Mouse (Mus musculus) left cerebral cortex, postnatal 36 days (tissue): ENCODE measurements at regions not wholly inside any gene's neighbourhood (a gene's known extent, or its start where the extent isn't known, plus 50 kb on each side); places are given as distances from the start of the nearest gene placed in this dataset.

ENCODE experiments used
- DNase-seq, 2 experiments: peaks; one replicate each; pipeline ENCODE4 v3.0.0; 2021 to 2022; ENCODE audit warnings: low spot score in 2 of 2, mixed read lengths in 1 of 2
- intact Hi-C: fragments of 180-260 bp; cut with DNase I; formaldehyde crosslinking; loops from one replicate; pipeline ENCODE4 v1.15.1; 2025

- intact Hi-C loops: no loop called here
- DNase-seq: no peak
Observed at GRCm38 (mm10) chr12:67471666-67472065, 249.3 kb upstream of the Mdga2 start.

GRCm38 (mm10) chr12:67471001-67471400 lies 248.7 kb upstream of the Mdga2 start:
- intact Hi-C loops: no loop called here
- no peak for DNase-seq

GRCm38 (mm10) chr12:67449109-67449508 lies 226.8 kb upstream of the Mdga2 start:
- no peak for DNase-seq
- intact Hi-C loops: loop anchor here (10.0 kb wide), 1 partner anchor 1636 kb away; no protein-coding TSS in a partner anchor

- intact Hi-C loops: no loop called here
Observed at GRCm38 (mm10) chr12:67430318-67430950, 208.1 kb upstream of the Mdga2 start.

GRCm38 (mm10) chr12:67426801-67427200 lies 204.5 kb upstream of the Mdga2 start:
- no peak for DNase-seq
- intact Hi-C loops: loop anchor here (10.0 kb wide), 1 partner anchor 1438 kb away; no protein-coding TSS in a partner anchor

More at GRCm38 (mm10) chr12:67430318-67430950, 208.1 kb upstream of the Mdga2 start:
- peak; percentile 9 to 30 for DNase-seq

DNA sequence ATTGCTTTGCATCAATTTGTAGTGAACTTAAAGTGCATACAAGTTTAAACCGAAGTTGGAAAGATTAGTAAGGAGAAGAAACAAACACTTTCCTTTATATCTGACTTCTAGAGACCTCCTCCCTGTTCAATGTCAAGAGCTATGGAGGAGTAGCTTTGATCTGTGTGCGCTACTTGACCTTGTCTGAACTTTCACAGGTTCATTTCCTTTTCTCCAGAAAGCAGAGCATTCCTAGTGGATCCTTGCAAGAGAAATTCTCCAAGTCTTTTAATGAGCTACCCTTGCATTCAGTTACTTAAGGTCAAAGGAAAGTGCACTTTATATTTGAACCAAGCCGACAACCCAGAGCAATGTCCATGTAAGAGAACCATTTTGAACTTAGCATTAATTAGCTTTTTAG lies 177.2 kb upstream of the Mdga2 start:
- intact Hi-C loops: no loop called here
- DNase-seq: no peak

DNA sequence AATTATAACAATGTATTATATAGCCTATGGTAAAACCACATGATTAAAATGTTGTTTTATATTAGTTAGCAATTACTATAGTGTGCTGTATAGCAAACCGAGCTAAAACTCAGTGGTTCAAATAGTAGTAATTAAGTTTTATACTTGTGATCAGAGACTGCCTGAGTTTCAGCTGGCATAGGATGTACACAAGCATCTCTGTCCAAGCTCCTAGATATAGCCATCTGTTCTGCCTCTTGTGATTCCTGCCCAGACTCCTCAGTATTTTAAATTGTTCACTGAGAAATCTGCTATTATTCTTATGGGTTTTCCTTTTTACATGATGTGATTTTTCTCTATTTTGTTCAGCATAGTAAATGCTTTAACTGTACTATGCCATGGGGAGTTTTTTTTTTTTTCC lies 152.2 kb upstream of the Mdga2 start:
- no peak for DNase-seq
- intact Hi-C loops: no loop called here

DNA sequence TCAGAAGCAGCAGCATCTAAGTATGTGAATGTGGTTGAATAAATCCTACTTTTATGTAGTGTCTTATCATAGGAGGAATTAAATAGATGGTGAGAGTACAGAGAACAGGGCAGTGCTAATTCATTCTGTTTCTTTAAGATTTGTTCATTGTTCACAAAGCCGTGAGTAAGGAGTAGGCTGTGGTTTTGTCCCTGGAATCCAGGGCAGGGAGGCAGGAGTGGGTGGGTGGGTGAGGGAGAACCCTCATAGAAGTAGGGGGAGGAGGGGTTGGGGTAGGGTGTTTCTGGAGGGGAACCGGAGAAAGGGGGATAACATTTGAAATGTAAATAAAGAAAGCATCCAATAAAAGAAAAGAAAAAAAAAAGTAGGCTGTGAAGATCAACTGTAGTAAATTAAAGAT lies 126.2 kb upstream of the Mdga2 start:
- no peak for DNase-seq
- intact Hi-C loops: no loop called here

- intact Hi-C loops: no loop called here
- DNase-seq: no peak
Observed at GRCm38 (mm10) chr12:67332483-67332998, 110.2 kb upstream of the Mdga2 start.

DNA sequence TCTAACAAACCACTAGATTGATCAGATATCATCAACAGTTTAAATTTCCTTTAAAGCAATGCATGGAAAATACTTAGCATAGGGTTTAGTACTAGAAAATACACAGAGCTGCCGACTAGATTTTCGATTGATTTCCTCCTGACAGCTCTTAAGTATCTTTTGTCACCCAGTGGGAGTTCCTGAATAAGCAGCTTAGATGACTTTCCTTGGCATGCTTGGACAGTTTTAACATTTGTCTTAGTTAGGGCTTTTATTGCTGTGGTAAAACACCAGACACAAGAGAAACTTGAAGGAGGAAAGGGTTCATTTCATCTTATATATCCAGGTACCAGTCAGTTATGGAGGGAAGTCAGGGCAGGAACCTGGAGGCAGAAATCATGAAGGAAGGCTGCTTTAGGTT lies 104.0 kb upstream of the Mdga2 start:
- intact Hi-C loops: no loop called here
- no peak for DNase-seq

GRCm38 (mm10) chr12:67325799-67326198 lies 103.5 kb upstream of the Mdga2 start:
- no peak for DNase-seq
- intact Hi-C loops: no loop called here

- intact Hi-C loops: no loop called here
- no peak for DNase-seq
Observed at GRCm38 (mm10) chr12:67325335-67325734, 103.0 kb upstream of the Mdga2 start.

DNA sequence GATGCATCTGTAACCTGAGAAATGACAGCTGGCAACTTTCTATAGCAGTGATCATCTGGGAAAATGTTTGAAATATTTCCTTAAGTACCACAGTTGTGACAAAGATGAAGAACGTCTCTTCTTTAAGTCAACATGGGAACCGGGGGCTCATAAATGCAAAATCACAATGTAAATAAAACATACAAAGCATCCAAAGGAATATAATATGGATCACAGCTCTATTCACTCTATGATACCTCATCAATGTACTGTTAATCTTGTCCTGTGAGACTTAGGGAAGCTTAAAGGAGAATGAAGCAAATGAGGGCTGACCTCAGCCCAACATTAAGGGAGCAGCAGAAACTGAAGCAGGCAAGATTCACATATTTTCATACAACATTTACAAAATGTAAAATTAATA lies 96.3 kb upstream of the Mdga2 start:
- intact Hi-C loops: no loop called here
- no peak for DNase-seq

DNA sequence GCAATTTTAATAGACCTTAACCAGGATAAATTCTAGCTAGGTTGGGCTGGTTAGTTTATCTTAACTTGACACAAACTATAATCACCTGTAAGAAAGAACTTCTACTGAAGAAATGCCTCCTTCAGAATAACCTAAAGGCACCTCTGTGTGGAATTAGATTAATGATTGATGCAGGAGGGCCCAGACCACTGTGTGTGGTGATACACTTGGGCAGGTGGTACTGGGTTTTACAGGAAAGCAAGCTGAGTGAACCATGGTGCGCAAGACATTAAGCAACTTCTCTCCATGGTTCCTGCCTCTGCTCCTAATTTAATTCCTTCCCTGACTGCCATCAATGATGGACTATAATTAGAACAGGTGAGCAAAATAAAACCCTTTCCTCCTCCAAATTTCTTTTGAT lies 77.9 kb upstream of the Mdga2 start:
- intact Hi-C loops: no loop called here
- DNase-seq: no peak

DNA sequence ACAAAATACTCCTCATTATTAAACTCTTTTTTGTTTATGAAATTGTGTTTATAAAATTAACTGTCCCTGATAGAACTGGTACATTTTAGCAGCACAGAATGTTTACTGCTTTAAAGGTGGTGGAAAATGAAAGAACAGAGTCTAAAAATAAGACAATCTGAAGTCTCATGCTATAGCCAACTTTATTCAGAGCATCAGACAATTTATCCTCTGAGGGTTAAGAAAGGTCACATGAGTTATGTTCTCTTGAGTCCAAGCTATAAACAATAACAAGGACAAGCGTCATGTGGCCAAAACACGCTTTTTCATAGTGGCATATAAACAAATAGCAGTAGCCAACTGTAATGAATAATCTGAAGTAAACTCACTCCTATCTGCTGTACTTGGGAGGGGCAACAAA lies 67.7 kb upstream of the Mdga2 start:
- DNase-seq: no peak
- intact Hi-C loops: no loop called here

- no peak for DNase-seq
- intact Hi-C loops: no loop called here
Observed at GRCm38 (mm10) chr12:67272863-67273262, 50.5 kb upstream of the Mdga2 start.

DNA sequence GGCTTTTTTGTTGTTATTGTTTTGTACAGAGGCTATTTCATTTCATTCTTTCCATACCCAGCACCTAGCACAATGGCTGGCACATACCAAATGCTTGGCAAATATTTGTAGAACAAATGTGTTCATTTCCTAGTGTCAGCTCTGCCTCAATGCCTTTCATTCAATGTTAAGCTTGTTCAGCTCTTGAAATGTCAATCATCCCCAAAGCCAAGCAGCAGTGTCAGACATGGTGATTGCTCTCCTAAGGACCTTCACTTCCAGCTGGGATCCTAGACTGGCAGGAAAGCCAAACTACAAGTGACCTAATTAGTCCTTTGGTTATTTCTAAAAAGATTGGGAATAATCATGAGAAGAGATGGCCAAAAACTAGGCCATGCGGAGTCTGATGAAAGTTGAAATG lies 50.0 kb upstream of the Mdga2 start:
- DNase-seq: no peak
- intact Hi-C loops: no loop called here
